Mouse (Mus musculus) heart, embryonic 13.5 days (tissue): ENCODE measurements at regions not wholly inside any gene's neighbourhood (a gene's known extent, or its start where the extent isn't known, plus 50 kb on each side); places are given as distances from the start of the nearest gene placed in this dataset.

ENCODE experiments used
- ATAC-seq: fragments of 200-750 bp; cut with Nextera tagmentation; 2 replicates; pipeline ENCODE4 v1.8.0; 2017; ENCODE audit warnings: moderate TSS enrichment; ENCODE audit not compliant: insufficient number of reproducible peaks, low FRiP score, low TSS enrichment; ENCODE audit errors: extremely low read depth
- H3K27ac ChIP-seq: fragments of 300-500 bp; sonication (generic); replicated peaks from 2 replicates; pipeline ENCODE4 v1.5.1; 2015; ENCODE audit warnings: moderate library complexity, mild to moderate bottlenecking, inconsistent platforms
- H3K27me3 ChIP-seq: fragments of 300-500 bp; sonication (generic); replicated peaks from 2 replicates; pipeline ENCODE4 v1.6.1; 2015; ENCODE audit warnings: mild to moderate bottlenecking, inconsistent platforms
- H3K36me3 ChIP-seq: fragments of 300-500 bp; sonication (generic); 2 replicates; pipeline ENCODE4 v1.6.1; 2015; ENCODE audit warnings: mild to moderate bottlenecking, inconsistent platforms
- H3K4me1 ChIP-seq: fragments of 300-500 bp; sonication (generic); 2 replicates; pipeline ENCODE4 v1.6.1; 2015; ENCODE audit warnings: inconsistent platforms
- H3K4me2 ChIP-seq: fragments of 300-500 bp; sonication (generic); 2 replicates; pipeline ENCODE4 v1.6.1; 2015; ENCODE audit warnings: inconsistent platforms, mild to moderate bottlenecking, moderate library complexity
- H3K4me3 ChIP-seq: fragments of 300-500 bp; sonication (generic); 2 replicates; pipeline ENCODE4 v1.5.1; 2015; ENCODE audit warnings: moderate library complexity, mild to moderate bottlenecking, inconsistent platforms
- H3K9ac ChIP-seq: fragments of 300-500 bp; sonication (generic); 2 replicates; pipeline ENCODE4 v1.6.1; 2015; ENCODE audit warnings: inconsistent platforms, mild to moderate bottlenecking, moderate library complexity
- H3K9me3 ChIP-seq: fragments of 300-500 bp; sonication (generic); 2 replicates; pipeline ENCODE4 v1.6.1; 2016; ENCODE audit warnings: inconsistent platforms
- WGBS: fragments of 180-500 bp; shearing (Covaris S2); methylation state at CpG from one replicate; pipeline ENCODE4 v1.1.7; 2015; ENCODE audit warnings: mixed read lengths; 5-methylcytosine and 5-hydroxymethylcytosine counted together

- Histone ChIP-seq H3K27ac (no peak overlapping the region), H3K27me3 (no peaks in the 10 kb centered on the region), H3K9me3 (no peaks in the 10 kb centered on the region), H3K9ac (no peak overlapping the region), H3K4me1 (peaks cover 28% of the 10 kb centered on the region), H3K4me3 (no peak overlapping the region), H3K4me2 (no peak overlapping the region), H3K36me3 (no peaks in the 10 kb centered on the region)
- WGBS = 78% methylated on average over 3 of the region's 3 CpGs
- no peak for ATAC-seq
Measured at GRCm38 (mm10) chr3:37872329-37872728, 148.0 kb upstream of the Gm5148 start.

- Histone ChIP-seq H3K27ac (no peak overlapping the region), H3K4me3 (no peak overlapping the region), H3K9me3 (no peaks in the 10 kb centered on the region), H3K27me3 (no peaks in the 10 kb centered on the region), H3K9ac (no peak overlapping the region), H3K4me1 (peaks cover 22% of the 10 kb centered on the region), H3K36me3 (no peaks in the 10 kb centered on the region), H3K4me2 (no peak overlapping the region)
- WGBS = 60% methylated on average over 4 of the region's 4 CpGs
- ATAC-seq = no peak
Measured at GRCm38 (mm10) chr3:37871076-37871475, 146.8 kb upstream of the Gm5148 start.

GRCm38 (mm10) chr3:37868454-37868853 lies 144.2 kb upstream of the Gm5148 start:
- 52% methylated on average over 4 of the region's 4 CpGs for WGBS

GRCm38 (mm10) chr3:37862756-37863155 lies 138.5 kb upstream of the Gm5148 start:
- no peak overlapping the region for H3K4me2 ChIP-seq
- H3K9ac ChIP-seq = no peak overlapping the region
- H3K36me3 ChIP-seq = no peaks in the 10 kb centered on the region
- H3K27me3 ChIP-seq = no peaks in the 10 kb centered on the region
- peaks cover 31% of the 10 kb centered on the region for H3K4me1 ChIP-seq
- H3K9me3 ChIP-seq = no peaks in the 10 kb centered on the region
- no peak overlapping the region for H3K27ac ChIP-seq
- 91% methylated on average over 9 of the region's 9 CpGs for WGBS
- H3K4me3 ChIP-seq = no peak overlapping the region
- no peak for ATAC-seq

More at GRCm38 (mm10) chr3:37868454-37868853, 144.2 kb upstream of the Gm5148 start:
- H3K9me3 ChIP-seq = no peaks in the 10 kb centered on the region
- H3K4me2 ChIP-seq = no peak overlapping the region
- no peaks in the 10 kb centered on the region for H3K27me3 ChIP-seq
- H3K9ac ChIP-seq = no peak overlapping the region
- ATAC-seq = no peak
- no peak overlapping the region for H3K27ac ChIP-seq
- no peak overlapping the region for H3K4me3 ChIP-seq
- H3K4me1 ChIP-seq = no peaks in the 10 kb centered on the region
- H3K36me3 ChIP-seq = no peaks in the 10 kb centered on the region

GRCm38 (mm10) chr3:37860715-37861461 lies 136.6 kb upstream of the Gm5148 start:
- Histone ChIP-seq H3K4me1 (peaks cover 31% of the 10 kb centered on the region), H3K4me3 (no peak overlapping the region), H3K27ac (peak overlapping the region; percentile 75), H3K36me3 (no peaks in the 10 kb centered on the region), H3K9me3 (no peaks in the 10 kb centered on the region), H3K9ac (no peak overlapping the region), H3K4me2 (no peak overlapping the region), H3K27me3 (no peaks in the 10 kb centered on the region)
- WGBS = 55% methylated on average over 9 of the region's 9 CpGs
- no peak for ATAC-seq

GRCm38 (mm10) chr3:37860034-37860714 lies 135.9 kb upstream of the Gm5148 start:
- Histone ChIP-seq H3K4me2 (peak overlapping the region; percentile 29), H3K27ac (peak overlapping the region; percentile 75), H3K4me1 (peaks cover 31% of the 10 kb centered on the region), H3K9me3 (no peaks in the 10 kb centered on the region), H3K9ac (no peak overlapping the region), H3K27me3 (no peaks in the 10 kb centered on the region), H3K4me3 (no peak overlapping the region), H3K36me3 (no peaks in the 10 kb centered on the region)
- ATAC-seq = peak; percentile 63; the same call in 1 of the 2 replicates
- WGBS = 38% methylated on average over 13 of the region's 13 CpGs

- no peak for ATAC-seq
- WGBS = 74% methylated on average over 6 of the region's 6 CpGs
- H3K36me3 ChIP-seq = no peaks in the 10 kb centered on the region
- no peak overlapping the region for H3K4me3 ChIP-seq
- no peaks in the 10 kb centered on the region for H3K27me3 ChIP-seq
- H3K4me2 ChIP-seq = no peak overlapping the region
- H3K9ac ChIP-seq = no peak overlapping the region
- no peak overlapping the region for H3K27ac ChIP-seq
- H3K4me1 ChIP-seq = peaks cover 31% of the 10 kb centered on the region
- H3K9me3 ChIP-seq = no peaks in the 10 kb centered on the region
Measured at GRCm38 (mm10) chr3:37858624-37859302, 134.5 kb upstream of the Gm5148 start.

GRCm38 (mm10) chr3:37846191-37847003 lies 122.1 kb upstream of the Gm5148 start:
- 54% methylated on average over 3 of the region's 3 CpGs for WGBS
- peak overlapping the region; percentile 5 for H3K27ac ChIP-seq
- ATAC-seq = no peak
- H3K9me3 ChIP-seq = no peaks in the 10 kb centered on the region
- H3K4me1 ChIP-seq = peaks cover 40% of the 10 kb centered on the region
- H3K4me2 ChIP-seq = no peak overlapping the region
- no peak overlapping the region for H3K4me3 ChIP-seq
- no peaks in the 10 kb centered on the region for H3K36me3 ChIP-seq
- no peak overlapping the region for H3K9ac ChIP-seq
- H3K27me3 ChIP-seq = no peaks in the 10 kb centered on the region

- H3K36me3 ChIP-seq = no peaks in the 10 kb centered on the region
- H3K4me1 ChIP-seq = peaks cover 40% of the 10 kb centered on the region
- no peak for ATAC-seq
- no peaks in the 10 kb centered on the region for H3K27me3 ChIP-seq
- H3K9me3 ChIP-seq = no peaks in the 10 kb centered on the region
- no peak overlapping the region for H3K4me2 ChIP-seq
- H3K27ac ChIP-seq = peak overlapping the region; percentile 29; the same call in 1 of the 2 replicates
- no peak overlapping the region for H3K9ac ChIP-seq
- 65% methylated on average over 11 of the region's 11 CpGs for WGBS
- no peak overlapping the region for H3K4me3 ChIP-seq
Measured at GRCm38 (mm10) chr3:37845313-37846023, 121.2 kb upstream of the Gm5148 start.

GRCm38 (mm10) chr3:37844731-37845312 lies 120.5 kb upstream of the Gm5148 start:
- no peak for ATAC-seq
- WGBS = 57% methylated on average over 8 of the region's 8 CpGs
- Histone ChIP-seq H3K36me3 (no peaks in the 10 kb centered on the region), H3K27me3 (no peaks in the 10 kb centered on the region), H3K4me3 (no peak overlapping the region), H3K4me2 (no peak overlapping the region), H3K9ac (no peak overlapping the region), H3K9me3 (no peaks in the 10 kb centered on the region), H3K4me1 (peaks cover 34% of the 10 kb centered on the region), H3K27ac (peak overlapping the region; percentile 29; the same call in 1 of the 2 replicates)
